Mouse (Mus musculus): ENCODE measurements around the gene Serinc2. TPM values are rescaled to one million over a fixed set of nuclear protein-coding genes. Genes with fewer than 3 reads are reported as not detected.
A peak's percentile ranks its signal among the peaks of the same experiment; 100 is the strongest.

Gene Serinc2
- polyA plus RNA-seq, 1 experiment from 2014 or later: 61.3 TPM

- peaks cover 54% of the 10 kb centered on the region for H3K27me3 ChIP-seq (replicated peaks)
- peaks cover 18% of the 10 kb centered on the region for H3K4me1 ChIP-seq
- 40% methylated on average over 8 of the region's 8 CpGs for WGBS
- H3K9ac ChIP-seq: peak overlapping the region; percentile 56; the same call in 1 of the 2 replicates
- H3K36me3 ChIP-seq: peaks cover 12% of the 10 kb centered on the region
- H3K4me3 ChIP-seq: peak overlapping the region; percentile 44; the same call in 1 of the 2 replicates
- H3K4me2 ChIP-seq (replicated peaks): peak overlapping the region; percentile 87
- no peak for ATAC-seq (ENCODE audit: low FRiP score, low read depth)
- H3K9me3 ChIP-seq: no peaks in the 10 kb centered on the region
- no peak overlapping the region for H3K27ac ChIP-seq
Observed at GRCm38 (mm10) chr4:130309254-130309653, 30.2 kb upstream of the Serinc2 start.

GRCm38 (mm10) chr4:130308231-130309081, 29.5 kb upstream of the Serinc2 start, which contains the start of the genes Fabp3 and Gm10570:
Fabp3 (plus strand) TSS chr4:130308595.
Gm10570 (minus strand) TSS chr4:130308674.
- Histone ChIP-seq H3K27me3 (replicated peaks) (peaks cover 54% of the 10 kb centered on the region), H3K27ac (no peak within 1 kb of the TSS), H3K9me3 (no peaks in the 10 kb centered on the region), H3K9ac (peak within 1 kb of the TSS; percentile 56), H3K4me3 (peak within 1 kb of the TSS; percentile 44), H3K36me3 (peaks cover 4% of the 10 kb centered on the region), H3K4me2 (replicated peaks) (peak within 1 kb of the TSS; percentile 87), H3K4me1 (peaks cover 18% of the 10 kb centered on the region)
- peak; percentile 84 for ATAC-seq (ENCODE audit: low FRiP score, low read depth)
- WGBS: under 1% methylated on average over 52 of the region's 52 CpGs

- Histone ChIP-seq H3K9ac (0 out of 2 replicates have a peak overlapping the region, but pooled peaks have one; percentile 56), H3K4me3 (peak overlapping the region; percentile 44), H3K27me3 (replicated peaks) (peaks cover 54% of the 10 kb centered on the region), H3K9me3 (no peaks in the 10 kb centered on the region), H3K4me2 (replicated peaks) (peak overlapping the region; percentile 87), H3K4me1 (peaks cover 18% of the 10 kb centered on the region), H3K36me3 (peaks cover 4% of the 10 kb centered on the region; the same call in 1 of the 2 replicates), H3K27ac (no peak overlapping the region)
- WGBS: 1% methylated on average over 23 of the region's 23 CpGs
- ATAC-seq (ENCODE audit: low FRiP score, low read depth): peak; percentile 42; the same call in 1 of the 2 replicates
Observed at GRCm38 (mm10) chr4:130307851-130308230, 28.8 kb upstream of the Serinc2 start.

- no peak for ATAC-seq (ENCODE audit: low FRiP score, low read depth)
- Histone ChIP-seq H3K27ac (no peak overlapping the region), H3K4me1 (peaks cover 18% of the 10 kb centered on the region), H3K9ac (no peak overlapping the region), H3K36me3 (no peaks in the 10 kb centered on the region), H3K9me3 (no peaks in the 10 kb centered on the region), H3K4me3 (no peak overlapping the region), H3K27me3 (replicated peaks) (peaks cover 54% of the 10 kb centered on the region), H3K4me2 (replicated peaks) (peak overlapping the region; percentile 87; the same call in 1 of the 2 replicates)
- WGBS: 75% methylated on average over 10 of the region's 10 CpGs
Observed at GRCm38 (mm10) chr4:130306796-130307630, 28.0 kb upstream of the Serinc2 start.

- WGBS: 21% methylated on average over 3 of the region's 3 CpGs
- no peak for ATAC-seq (ENCODE audit: low FRiP score, low read depth)
- peaks cover 43% of the 10 kb centered on the region for H3K27me3 ChIP-seq (replicated peaks)
Observed at GRCm38 (mm10) chr4:130304746-130305145, 25.7 kb upstream of the Serinc2 start.

GRCm38 (mm10) chr4:130302285-130302870, 23.4 kb upstream of the Serinc2 start:
- Histone ChIP-seq H3K27ac (no peak overlapping the region), H3K9me3 (no peaks in the 10 kb centered on the region), H3K4me1 (no peaks in the 10 kb centered on the region), H3K4me2 (replicated peaks) (no peak overlapping the region), H3K27me3 (replicated peaks) (peaks cover 21% of the 10 kb centered on the region), H3K9ac (no peak overlapping the region), H3K36me3 (no peaks in the 10 kb centered on the region), H3K4me3 (no peak overlapping the region)
- 40% methylated on average over 12 of the region's 12 CpGs for WGBS
- ATAC-seq (ENCODE audit: low FRiP score, low read depth): no peak

More at GRCm38 (mm10) chr4:130304746-130305145, 25.7 kb upstream of the Serinc2 start:
- Histone ChIP-seq H3K4me3 (no peak overlapping the region), H3K27ac (no peak overlapping the region), H3K9me3 (no peaks in the 10 kb centered on the region), H3K9ac (no peak overlapping the region), H3K4me2 (replicated peaks) (no peak overlapping the region), H3K36me3 (no peaks in the 10 kb centered on the region), H3K4me1 (peaks cover 18% of the 10 kb centered on the region)

- H3K27ac ChIP-seq: no peak overlapping the region
- no peak overlapping the region for H3K4me2 ChIP-seq (replicated peaks)
- WGBS: 71% methylated on average over 8 of the region's 8 CpGs
- peak overlapping the region; percentile 3; the same call in 1 of the 2 replicates for H3K9ac ChIP-seq
- ATAC-seq (ENCODE audit: low FRiP score, low read depth): no peak
- no peaks in the 10 kb centered on the region for H3K9me3 ChIP-seq
- H3K27me3 ChIP-seq (replicated peaks): no peaks in the 10 kb centered on the region
- H3K36me3 ChIP-seq: no peaks in the 10 kb centered on the region
- no peak overlapping the region for H3K4me3 ChIP-seq
- H3K4me1 ChIP-seq: no peaks in the 10 kb centered on the region
Observed at GRCm38 (mm10) chr4:130299629-130300018, 20.6 kb upstream of the Serinc2 start.

GRCm38 (mm10) chr4:130298877-130299628, 20.0 kb upstream of the Serinc2 start:
- ATAC-seq (ENCODE audit: low FRiP score, low read depth): no peak
- WGBS: 78% methylated on average over 11 of the region's 11 CpGs
- Histone ChIP-seq H3K4me2 (replicated peaks) (no peak overlapping the region), H3K9me3 (no peaks in the 10 kb centered on the region), H3K27me3 (replicated peaks) (no peaks in the 10 kb centered on the region), H3K36me3 (no peaks in the 10 kb centered on the region), H3K4me1 (no peaks in the 10 kb centered on the region), H3K27ac (no peak overlapping the region), H3K4me3 (no peak overlapping the region), H3K9ac (peak overlapping the region; percentile 3; the same call in 1 of the 2 replicates)

GRCm38 (mm10) chr4:130297123-130297529, 18.1 kb upstream of the Serinc2 start:
- Histone ChIP-seq H3K36me3 (no peaks in the 10 kb centered on the region), H3K4me3 (no peak overlapping the region), H3K9me3 (no peaks in the 10 kb centered on the region), H3K9ac (no peak overlapping the region), H3K27ac (no peak overlapping the region), H3K4me2 (replicated peaks) (no peak overlapping the region), H3K27me3 (replicated peaks) (no peaks in the 10 kb centered on the region), H3K4me1 (no peaks in the 10 kb centered on the region)
- no peak for ATAC-seq (ENCODE audit: low FRiP score, low read depth)
- WGBS: 24% methylated on average over 13 of the region's 13 CpGs

- no peaks in the 10 kb centered on the region for H3K27me3 ChIP-seq (replicated peaks)
- 88% methylated on average over 13 of the region's 13 CpGs for WGBS
- no peaks in the 10 kb centered on the region for H3K4me1 ChIP-seq
- H3K36me3 ChIP-seq: no peaks in the 10 kb centered on the region
- no peak overlapping the region for H3K4me2 ChIP-seq (replicated peaks)
- H3K4me3 ChIP-seq: no peak overlapping the region
- no peak overlapping the region for H3K9ac ChIP-seq
- no peak for ATAC-seq (ENCODE audit: low FRiP score, low read depth)
- no peak overlapping the region for H3K27ac ChIP-seq
- no peaks in the 10 kb centered on the region for H3K9me3 ChIP-seq
Observed at GRCm38 (mm10) chr4:130296243-130296965, 17.4 kb upstream of the Serinc2 start.
